Mouse (Mus musculus) liver, adult 10 weeks (tissue): Measurements from ENCODE around the gene Ube2f. TPM values are rescaled to one million over a fixed set of nuclear protein-coding genes. Genes with fewer than 3 reads are reported as not detected.

Experiments used
- polyA plus RNA-seq: library from polyadenylated mRNA; stranded (reverse); fragments of 350-450 nt; fragmentation: Illumina TruSeq; extraction: RNeasy Lipid Tissue Mini Kit (QIAGEN cat#74804); gene quantifications from one replicate; pipeline ENCODE4 v1.2.3, GENCODE M21; 2014; ENCODE audit warnings: low read depth, low replicate concordance

Ube2f gene
- polyA plus RNA-seq, result 75.9 TPM

DNA sequence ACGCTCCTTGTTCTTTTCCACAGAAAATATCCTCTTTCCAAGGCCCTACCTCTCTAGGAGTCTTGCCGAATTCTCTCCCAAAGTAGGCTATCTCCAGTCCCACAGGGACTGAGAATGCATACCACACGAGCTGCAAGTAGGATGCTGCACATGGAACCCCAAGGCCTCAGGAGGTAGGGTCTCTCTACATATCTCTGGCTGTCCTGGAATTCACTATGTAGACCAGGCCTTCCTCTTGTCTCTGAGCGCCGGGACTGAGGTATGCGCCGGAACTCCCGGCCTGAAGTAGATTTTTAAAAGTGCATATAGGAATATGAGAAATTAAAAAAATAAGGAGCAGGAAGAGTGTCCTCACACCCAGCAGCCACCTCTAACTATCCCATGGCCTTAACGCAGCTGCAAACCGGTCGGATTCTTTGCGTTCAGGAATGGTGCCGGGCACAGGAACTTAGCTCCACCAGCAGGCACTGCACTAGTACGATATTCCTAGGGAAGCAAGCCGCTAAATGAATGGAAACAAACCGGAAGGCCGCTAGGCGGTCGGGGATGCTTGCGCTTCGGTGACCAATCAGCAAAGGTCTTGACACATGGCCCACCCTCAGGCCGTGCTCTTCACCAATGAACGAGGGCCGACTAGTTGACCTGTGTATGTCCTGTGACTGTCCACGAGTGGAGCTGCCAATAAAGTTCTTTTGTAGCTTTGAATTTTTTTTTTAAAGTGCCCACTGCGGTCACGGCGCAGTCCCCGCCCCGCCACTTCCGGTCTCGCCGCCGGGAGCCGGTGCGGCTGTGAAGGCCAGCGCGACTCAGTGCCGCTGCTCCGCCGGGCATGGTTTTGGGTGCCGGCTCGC, at the start of gene Ube2f:
Gene Ube2f, plus strand, starts transcription at position 741 of the 851 bp plus-strand sequence.

DNA sequence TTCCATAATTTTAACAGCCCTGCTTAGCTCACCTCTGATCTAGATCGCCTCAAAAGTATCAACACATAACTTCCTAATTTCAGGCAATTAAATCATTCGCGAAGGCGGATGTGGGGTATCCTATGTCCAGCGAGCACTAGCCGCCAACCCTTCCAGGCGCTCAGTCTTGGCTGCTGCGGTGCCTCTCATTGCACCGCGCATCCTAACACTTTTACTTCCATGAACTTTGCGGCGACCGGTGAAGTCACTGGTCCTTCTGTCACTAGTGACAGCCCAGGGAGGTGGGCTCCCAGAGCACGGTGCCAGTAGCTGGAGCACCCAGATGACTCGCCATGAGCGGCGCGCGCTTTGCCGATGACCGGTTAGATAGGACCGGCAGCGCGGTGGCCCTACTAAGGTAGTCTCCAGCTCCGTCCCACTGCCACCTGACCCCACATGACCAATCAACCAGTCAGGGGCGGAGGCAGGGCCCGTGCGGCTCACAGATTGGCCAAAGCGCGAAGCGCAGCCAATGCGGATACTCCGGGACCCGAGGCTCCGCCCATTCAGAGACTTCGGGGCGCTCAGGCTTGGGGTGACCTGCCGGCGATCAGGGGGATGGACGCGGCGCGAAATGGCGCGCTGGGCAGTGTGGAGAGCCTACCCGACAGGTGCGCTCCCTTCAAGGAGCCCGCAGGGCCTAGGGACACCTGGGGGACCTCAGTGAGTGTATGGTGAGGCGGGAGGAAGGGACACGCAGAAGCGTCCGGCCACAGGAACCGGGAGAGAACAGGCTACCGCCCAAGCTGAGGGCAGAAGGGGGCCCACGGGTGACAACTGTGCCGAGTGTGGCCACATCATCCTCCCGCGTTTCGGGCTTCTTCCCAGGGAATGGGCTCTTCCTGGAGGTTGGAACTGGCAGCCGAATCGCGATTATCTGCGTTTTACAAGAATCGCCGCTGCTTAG, 48.0 kb downstream of the Ube2f start, which contains the start of gene Scly:
Gene Scly, plus strand, starts transcription at position 540 of the 946 bp plus-strand sequence.

GRCm38 (mm10) chr1:91321760-91322438, 71.8 kb downstream of the Ube2f start, which contains the start of gene Espnl:
Gene Espnl (plus strand): TSS chr1:91322075.

Other genes starting within 250 kb of the Ube2f start
- gene Rbm44, start 105.2 kb upstream of the Ube2f start, polyA plus RNA-seq, result not detected
- gene Ramp1, start 70.5 kb upstream of the Ube2f start, polyA plus RNA-seq, result 0.48 TPM
- gene Scly, start 48.0 kb downstream of the Ube2f start, polyA plus RNA-seq, result 51.4 TPM
- gene Espnl, start 71.8 kb downstream of the Ube2f start, polyA plus RNA-seq, result not detected
- gene Klhl30, start 100.7 kb downstream of the Ube2f start, polyA plus RNA-seq, result not detected
- not detected for gene Erfe, start 116.1 kb downstream of the Ube2f start, polyA plus RNA-seq
- gene Ilkap, start 148.5 kb downstream of the Ube2f start, polyA plus RNA-seq, result 19.5 TPM
- gene Hes6, start 163.7 kb downstream of the Ube2f start, polyA plus RNA-seq, result 4.1 TPM
- 1.9 TPM for gene Per2, start 209.0 kb downstream of the Ube2f start, polyA plus RNA-seq
- 2.5 TPM for gene Traf3ip1, start 244.3 kb downstream of the Ube2f start, polyA plus RNA-seq